Mouse (Mus musculus) hindbrain, embryonic 14.5 days (tissue): ENCODE data around the gene Cd37. TPM values are rescaled to one million over a fixed set of nuclear protein-coding genes. Genes with fewer than 3 reads are reported as not detected.

Source experiments
- ATAC-seq: fragments of 200-750 bp; cut with Nextera tagmentation; 2 replicates; pipeline ENCODE4 v1.8.0; 2017; ENCODE audit warnings: moderate number of reproducible peaks, mild to moderate bottlenecking, moderate TSS enrichment, moderate library complexity; ENCODE audit not compliant: low FRiP score
- DNase-seq: peaks from one replicate; pipeline ENCODE4 v3.0.0-alpha.2; 2015; ENCODE audit warnings: low spot score
- H3K27ac ChIP-seq: fragments of 300-500 bp; sonication (generic); 2 replicates; pipeline ENCODE4 v1.5.1; 2014; ENCODE audit warnings: mild to moderate bottlenecking, moderate library complexity
- H3K27me3 ChIP-seq: fragments of 300-500 bp; sonication (generic); 2 replicates; pipeline ENCODE4 v1.6.1; 2014; ENCODE audit warnings: mild to moderate bottlenecking, low read length, mixed read lengths; ENCODE audit not compliant: control insufficient read depth, insufficient read depth
- H3K36me3 ChIP-seq: fragments of 300-500 bp; sonication (generic); replicated peaks from 2 replicates; pipeline ENCODE4 v1.6.1; 2014; ENCODE audit not compliant: control insufficient read depth, insufficient read depth
- H3K4me1 ChIP-seq: fragments of 300-500 bp; sonication (generic); replicated peaks from 2 replicates; pipeline ENCODE4 v1.6.1; 2014; ENCODE audit warnings: antibody characterized with exemption, low read length, mixed read lengths; ENCODE audit not compliant: control insufficient read depth, insufficient read depth
- H3K4me2 ChIP-seq: fragments of 300-500 bp; sonication (generic); replicated peaks from 2 replicates; pipeline ENCODE4 v1.6.1; 2014; ENCODE audit warnings: mild to moderate bottlenecking, moderate library complexity
- H3K4me3 ChIP-seq: fragments of 300-500 bp; sonication (generic); replicated peaks from 2 replicates; pipeline ENCODE4 v1.5.1; 2014; ENCODE audit warnings: mild to moderate bottlenecking, low read length
- H3K9ac ChIP-seq: fragments of 300-500 bp; sonication (generic); 2 replicates; pipeline ENCODE4 v1.6.1; 2014
- H3K9me3 ChIP-seq: fragments of 300-500 bp; sonication (generic); 2 replicates; pipeline ENCODE4 v1.6.1; 2016; ENCODE audit warnings: low read length; ENCODE audit not compliant: control insufficient read depth
- WGBS: fragments of 180-500 bp; shearing (Covaris S2); extraction: QIAGEN DNeasy Blood & Tissue Kit; methylation state at CpG from one replicate; pipeline ENCODE4 v1.1.7; 2014; 5-methylcytosine and 5-hydroxymethylcytosine counted together
- polyA plus RNA-seq: library from polyadenylated mRNA; unstranded; fragments of >200 nt; fragmentation: Nextera tagmentation; extraction: Ambion mirVana; gene quantifications from 2 replicates; pipeline ENCODE4 v1.2.1, GENCODE M21; 2014

The Cd37 gene
- polyA plus RNA-seq, 1 experiment from 2014 or later = 0.94 TPM

GRCm38 (mm10) chr7:45212356-45212755, 26.6 kb downstream of the Cd37 start:
- WGBS = 76% methylated on average over 7 of the region's 7 CpGs
- DNase-seq (no peak), ATAC-seq (no peak)
- H3K27ac ChIP-seq = no peak overlapping the region
- no peaks in the 10 kb centered on the region for H3K36me3 ChIP-seq
- H3K4me3 ChIP-seq = no peak overlapping the region
- no peaks in the 10 kb centered on the region for H3K9me3 ChIP-seq
- no peak overlapping the region for H3K9ac ChIP-seq
- no peak overlapping the region for H3K4me2 ChIP-seq
- peaks cover 9% of the 10 kb centered on the region for H3K4me1 ChIP-seq
- peaks cover 25% of the 10 kb centered on the region for H3K27me3 ChIP-seq

- 6% methylated on average over 17 of the region's 17 CpGs for WGBS
- no peak for ATAC-seq
- Histone ChIP-seq H3K4me3 (no peak within 1 kb of the TSS), H3K4me1 (peaks cover 9% of the 10 kb centered on the region), H3K9me3 (no peaks in the 10 kb centered on the region), H3K36me3 (no peaks in the 10 kb centered on the region), H3K4me2 (peak within 1 kb of the TSS; percentile 24), H3K9ac (no peak within 1 kb of the TSS), H3K27ac (no peak within 1 kb of the TSS), H3K27me3 (peaks cover 25% of the 10 kb centered on the region)
- DNase-seq = no peak
These were observed 27.1 kb downstream of the Cd37 start, which contains the start of gene Dkkl1 for GRCm38 (mm10) chr7:45211851-45212251. TSS of gene Dkkl1 (minus strand) at chr7:45212147.

GRCm38 (mm10) chr7:45211070-45211469, 27.8 kb downstream of the Cd37 start:
- peaks cover 25% of the 10 kb centered on the region for H3K27me3 ChIP-seq
- no peak overlapping the region for H3K9ac ChIP-seq
- peak overlapping the region; percentile 24; the same call in 1 of the 2 replicates for H3K4me2 ChIP-seq
- H3K4me1 ChIP-seq = peaks cover 5% of the 10 kb centered on the region
- no peaks in the 10 kb centered on the region for H3K9me3 ChIP-seq
- no peak overlapping the region for H3K27ac ChIP-seq
- no peak for DNase-seq
- H3K4me3 ChIP-seq = no peak overlapping the region
- 82% methylated on average over 10 of the region's 10 CpGs for WGBS
- no peaks in the 10 kb centered on the region for H3K36me3 ChIP-seq
- ATAC-seq = no peak

- Histone ChIP-seq H3K27ac (no peak overlapping the region), H3K4me2 (no peak overlapping the region), H3K9ac (no peak overlapping the region), H3K27me3 (peaks cover 25% of the 10 kb centered on the region), H3K4me3 (no peak overlapping the region), H3K36me3 (no peaks in the 10 kb centered on the region), H3K4me1 (no peaks in the 10 kb centered on the region), H3K9me3 (no peaks in the 10 kb centered on the region)
- DNase-seq (no peak), ATAC-seq (no peak)
- WGBS = 86% methylated on average over 6 of the region's 6 CpGs
These were observed 30.7 kb downstream of the Cd37 start for GRCm38 (mm10) chr7:45208260-45208659.

- ATAC-seq (peak; percentile 97), DNase-seq (peak; percentile 97)
- H3K36me3 ChIP-seq = no peaks in the 10 kb centered on the region
- H3K4me2 ChIP-seq = peak within 1 kb of the TSS; percentile 52
- peak within 1 kb of the TSS; percentile 42 for H3K4me3 ChIP-seq
- peak within 1 kb of the TSS; percentile 82 for H3K27ac ChIP-seq
- H3K9me3 ChIP-seq = no peaks in the 10 kb centered on the region
- H3K4me1 ChIP-seq = no peaks in the 10 kb centered on the region
- no peaks in the 10 kb centered on the region for H3K27me3 ChIP-seq
- 10% methylated on average over 44 of the region's 44 CpGs for WGBS
- peak within 1 kb of the TSS; percentile 62 for H3K9ac ChIP-seq
These were observed 34.4 kb downstream of the Cd37 start, which contains the start of gene Ccdc155 for GRCm38 (mm10) chr7:45204380-45205143. TSS of gene Ccdc155 (minus strand) at chr7:45204892.

GRCm38 (mm10) chr7:45202654-45203053, 36.3 kb downstream of the Cd37 start:
- no peak overlapping the region for H3K27ac ChIP-seq
- no peak overlapping the region for H3K4me3 ChIP-seq
- no peak overlapping the region for H3K9ac ChIP-seq
- ATAC-seq (no peak), DNase-seq (no peak)
- H3K36me3 ChIP-seq = no peaks in the 10 kb centered on the region
- no peaks in the 10 kb centered on the region for H3K4me1 ChIP-seq
- no peaks in the 10 kb centered on the region for H3K9me3 ChIP-seq
- WGBS = 71% methylated on average over 10 of the region's 10 CpGs
- H3K4me2 ChIP-seq = no peak overlapping the region
- H3K27me3 ChIP-seq = no peaks in the 10 kb centered on the region

- Histone ChIP-seq H3K4me2 (no peak overlapping the region), H3K9me3 (no peaks in the 10 kb centered on the region), H3K4me3 (no peak overlapping the region), H3K9ac (no peak overlapping the region), H3K4me1 (no peaks in the 10 kb centered on the region), H3K27me3 (no peaks in the 10 kb centered on the region), H3K27ac (no peak overlapping the region), H3K36me3 (no peaks in the 10 kb centered on the region)
- DNase-seq (no peak), ATAC-seq (no peak)
- WGBS = 85% methylated on average over 11 of the region's 11 CpGs
These were observed 40.0 kb downstream of the Cd37 start for GRCm38 (mm10) chr7:45198961-45199360.

- Histone ChIP-seq H3K4me1 (no peaks in the 10 kb centered on the region), H3K9ac (peak overlapping the region; percentile 6; the same call in 1 of the 2 replicates), H3K4me3 (no peak overlapping the region), H3K36me3 (no peaks in the 10 kb centered on the region), H3K27ac (no peak overlapping the region), H3K27me3 (no peaks in the 10 kb centered on the region), H3K9me3 (no peaks in the 10 kb centered on the region), H3K4me2 (no peak overlapping the region)
- DNase-seq = peak; percentile 78
- peak; percentile 63; the same call in 1 of the 2 replicates for ATAC-seq
- WGBS = 15% methylated on average over 5 of the region's 5 CpGs
These were observed 40.5 kb downstream of the Cd37 start for GRCm38 (mm10) chr7:45198435-45198834.

- Histone ChIP-seq H3K4me1 (no peaks in the 10 kb centered on the region), H3K4me2 (no peak overlapping the region), H3K27me3 (no peaks in the 10 kb centered on the region), H3K36me3 (no peaks in the 10 kb centered on the region), H3K27ac (no peak overlapping the region), H3K9ac (no peak overlapping the region), H3K9me3 (no peaks in the 10 kb centered on the region), H3K4me3 (no peak overlapping the region)
- DNase-seq (no peak), ATAC-seq (no peak)
- WGBS = 75% methylated on average over 5 of the region's 5 CpGs
These were observed 41.9 kb downstream of the Cd37 start for GRCm38 (mm10) chr7:45196994-45197393.
